Mouse (Mus musculus) layer of hippocampus, adult 9-11 months (tissue): ENCODE results near the gene Psmc3ip.
A peak's percentile ranks its signal among the peaks of the same experiment; 100 is the strongest.
"Not testable (repeated sequence)": the region's sequence is repeated elsewhere in the genome, so short reads cannot be mapped to it uniquely, and the experiment has no call there.

Experiments
- DNase-seq: peaks from one replicate; pipeline ENCODE4 v3.0.0; 2022

Psmc3ip gene

DNA sequence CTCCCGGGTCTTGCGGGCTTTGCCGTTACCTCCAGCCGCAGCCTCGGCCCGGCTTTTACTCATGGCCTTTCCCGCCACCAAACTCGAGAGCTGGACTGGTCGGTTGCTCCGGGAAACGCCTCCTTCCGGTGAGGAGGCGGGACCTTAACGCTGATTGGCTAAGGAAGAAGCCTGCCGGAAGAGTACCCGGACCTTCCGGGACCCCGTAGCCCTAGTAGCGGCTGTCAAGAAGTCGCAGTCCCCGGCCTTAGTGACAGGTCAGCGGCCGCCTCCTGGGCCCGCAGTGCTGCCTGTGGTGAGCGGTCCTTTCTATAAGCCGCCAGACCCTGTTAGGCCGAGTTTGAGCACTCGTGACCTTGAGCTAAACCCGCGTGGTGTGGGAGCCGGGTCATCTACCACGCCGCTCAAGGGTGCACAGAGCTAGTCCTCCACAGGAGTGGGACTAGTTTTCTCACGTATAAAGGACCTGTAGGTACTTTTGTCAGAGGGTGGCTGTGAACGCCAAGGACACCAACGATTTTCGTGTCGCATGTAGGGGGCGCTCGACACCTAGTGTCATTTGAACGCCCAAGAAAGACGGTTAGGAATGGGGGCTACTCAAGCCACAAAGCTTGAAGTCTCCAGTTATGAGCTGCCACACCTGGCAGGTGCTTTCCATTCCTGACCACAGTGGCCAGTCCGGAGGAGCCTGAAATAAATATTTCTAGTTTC is at the start of gene Psmc3ip:
Gene Psmc3ip (minus strand): TSS at position 123 of the 711 bp plus-strand sequence.
- DNase-seq, result peak; percentile 95

GRCm38 (mm10) chr11:101143338-101144225 is 48.3 kb upstream of the Psmc3ip start:
- peak; percentile 53 for DNase-seq

GRCm38 (mm10) chr11:101142215-101142967 is 47.2 kb upstream of the Psmc3ip start:
- DNase-seq, result no peak

DNA sequence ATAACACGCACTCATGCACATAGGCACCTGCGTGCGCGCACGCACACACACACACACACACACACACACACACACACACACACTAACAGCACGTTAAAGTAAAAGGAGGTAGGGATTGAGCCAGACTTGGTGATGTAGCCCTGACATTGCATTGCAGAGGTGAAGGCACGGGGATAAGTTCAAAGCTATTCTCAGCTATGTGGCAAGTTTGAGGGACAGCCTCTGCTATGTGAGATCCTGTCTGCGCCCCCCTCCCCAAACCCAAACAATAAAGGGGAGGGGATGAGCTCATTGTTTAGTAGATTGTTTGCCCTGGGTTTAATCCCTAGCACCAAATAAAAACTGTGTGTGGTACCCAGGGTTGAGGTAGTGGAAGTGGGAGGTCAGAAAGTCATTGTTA is 45.9 kb upstream of the Psmc3ip start:
- no peak for DNase-seq

DNA sequence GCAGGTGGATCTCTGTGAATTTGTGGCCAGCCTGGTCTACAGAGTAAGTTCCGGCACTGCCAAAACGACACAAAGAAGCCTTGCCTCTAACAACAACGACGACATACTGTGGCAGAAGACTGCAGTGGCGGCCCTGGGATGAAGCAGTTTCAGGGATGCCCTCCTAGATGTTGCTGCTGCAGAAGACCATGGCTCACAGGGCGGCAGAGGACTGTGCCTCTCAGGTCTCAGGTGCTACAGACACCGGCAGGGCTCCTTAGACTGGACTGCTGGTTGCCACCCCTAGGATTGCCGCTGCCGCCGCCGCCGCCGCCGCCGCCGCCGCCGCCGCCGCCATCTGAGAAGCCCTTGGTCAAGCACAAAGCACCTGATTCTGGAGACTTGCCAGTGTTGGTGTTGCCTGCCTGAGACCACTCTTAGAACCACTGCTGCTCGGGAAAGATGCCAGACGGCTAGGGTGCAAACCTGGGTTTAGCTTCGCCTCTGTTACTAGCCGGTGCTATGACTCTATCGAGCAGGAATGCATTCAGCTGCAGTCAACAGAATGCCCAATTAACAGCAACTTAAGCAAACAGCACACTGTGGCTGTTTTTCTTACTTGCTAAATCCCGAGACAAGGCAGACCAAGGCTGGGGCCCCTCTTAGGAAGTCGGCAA is 45.1 kb upstream of the Psmc3ip start:
- DNase-seq, result no peak

GRCm38 (mm10) chr11:101138536-101139181 is 43.4 kb upstream of the Psmc3ip start:
- DNase-seq, result no peak

GRCm38 (mm10) chr11:101137000-101137399 is 41.8 kb upstream of the Psmc3ip start:
- DNase-seq, result no peak

- peak; percentile 39 for DNase-seq
These were observed 39.1 kb upstream of the Psmc3ip start for GRCm38 (mm10) chr11:101134217-101134865.

DNA sequence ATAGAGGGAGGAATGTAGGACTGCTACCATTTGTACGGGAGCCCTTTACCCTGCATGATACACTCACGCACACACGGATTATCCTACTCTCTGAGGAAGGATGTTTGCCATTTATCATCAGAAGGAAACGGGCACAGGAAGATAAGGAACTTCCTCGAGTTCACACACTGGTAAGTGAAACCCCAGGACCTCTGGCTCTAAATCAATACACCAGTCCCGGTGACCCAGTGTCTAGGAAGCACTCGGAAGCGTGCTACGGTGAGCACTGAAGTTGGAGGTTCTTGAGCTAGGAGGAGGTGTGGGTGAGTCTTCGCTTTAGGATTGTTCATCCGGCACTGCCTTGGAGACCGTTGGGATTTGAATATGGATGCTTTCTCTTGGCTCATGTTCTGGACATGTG is 37.8 kb upstream of the Psmc3ip start:
- no peak for DNase-seq

GRCm38 (mm10) chr11:101131701-101132100 is 36.5 kb upstream of the Psmc3ip start:
- DNase-seq, result no peak

DNA sequence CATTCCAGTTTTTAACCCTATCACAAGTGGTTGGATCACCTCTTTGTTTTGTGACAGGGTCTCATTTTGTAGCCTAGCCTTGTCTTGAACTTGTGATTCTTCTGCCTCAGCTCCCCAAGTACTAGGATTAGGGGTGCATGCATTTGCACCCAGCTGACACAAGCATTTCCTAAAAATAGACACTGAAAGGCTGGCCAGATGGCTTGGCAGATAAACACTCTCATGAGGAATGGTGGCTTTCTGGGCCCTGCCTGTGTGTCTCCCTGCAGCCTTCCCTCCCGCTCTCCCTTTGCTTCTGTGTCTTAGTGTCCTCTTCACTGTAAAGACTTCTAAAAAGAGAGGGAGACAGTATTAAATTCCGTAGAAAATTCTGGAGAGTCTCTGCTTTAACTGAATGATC is 36.0 kb upstream of the Psmc3ip start:
- peak; percentile 50 for DNase-seq

DNA sequence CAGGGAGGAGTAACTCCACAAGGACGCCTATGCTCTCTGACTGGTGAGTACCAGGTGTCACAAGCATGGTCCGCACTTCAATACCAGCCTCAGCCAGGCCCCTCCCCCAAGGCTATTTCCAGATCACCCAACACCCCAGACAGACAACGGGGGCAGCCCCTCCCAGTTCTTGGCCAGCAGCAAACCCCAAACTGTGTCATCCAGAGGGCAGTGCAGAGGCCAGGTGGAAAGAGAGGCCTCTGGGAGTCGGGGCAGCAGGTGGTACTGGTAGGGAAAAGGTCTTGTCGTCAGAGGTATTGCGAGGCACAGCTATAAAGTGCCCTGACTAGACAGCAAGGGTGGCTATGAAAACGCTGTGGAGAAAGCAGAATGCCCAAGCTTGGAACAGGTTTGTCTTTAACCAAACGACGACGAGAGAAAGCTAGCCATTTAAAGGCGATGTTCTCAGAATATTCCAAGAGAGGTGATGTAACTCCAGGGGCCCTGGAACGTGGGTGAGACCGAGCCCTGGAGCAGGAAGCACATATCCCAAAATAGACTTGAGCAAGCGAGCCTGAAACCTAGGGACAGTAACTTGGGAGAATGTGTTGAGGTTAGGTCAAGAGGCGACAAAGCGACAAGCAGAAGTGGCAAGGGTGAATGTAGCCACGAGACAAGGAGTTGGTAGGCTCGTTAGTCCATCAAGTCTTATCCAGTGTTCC is 35.0 kb upstream of the Psmc3ip start:
- no peak for DNase-seq

- DNase-seq, result no peak
These were observed 33.9 kb upstream of the Psmc3ip start for GRCm38 (mm10) chr11:101128996-101129577.

GRCm38 (mm10) chr11:101127075-101127474 is 31.8 kb upstream of the Psmc3ip start:
- DNase-seq, result no peak

DNA sequence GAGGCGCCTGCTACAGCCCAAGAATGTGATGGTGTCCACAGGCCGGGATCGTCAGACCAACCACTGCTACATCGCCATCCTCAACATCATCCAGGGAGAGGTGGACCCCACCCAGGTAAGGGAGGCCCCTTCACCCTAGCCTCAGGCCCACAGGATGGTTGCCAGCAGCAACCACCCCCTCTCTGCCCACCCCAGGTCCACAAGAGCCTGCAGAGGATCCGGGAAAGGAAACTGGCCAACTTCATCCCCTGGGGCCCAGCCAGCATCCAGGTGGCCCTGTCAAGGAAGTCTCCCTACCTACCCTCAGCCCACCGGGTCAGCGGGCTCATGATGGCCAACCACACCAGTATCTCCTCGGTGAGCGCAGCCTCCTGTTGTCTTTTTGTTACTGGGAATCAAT is 29.8 kb upstream of the Psmc3ip start:
- DNase-seq, result not testable (repeated sequence)

- not testable (repeated sequence) for DNase-seq
These were observed 29.3 kb upstream of the Psmc3ip start for GRCm38 (mm10) chr11:101124494-101124893.

- DNase-seq, result no peak
These were observed 25.4 kb upstream of the Psmc3ip start for GRCm38 (mm10) chr11:101120545-101121188.

DNA sequence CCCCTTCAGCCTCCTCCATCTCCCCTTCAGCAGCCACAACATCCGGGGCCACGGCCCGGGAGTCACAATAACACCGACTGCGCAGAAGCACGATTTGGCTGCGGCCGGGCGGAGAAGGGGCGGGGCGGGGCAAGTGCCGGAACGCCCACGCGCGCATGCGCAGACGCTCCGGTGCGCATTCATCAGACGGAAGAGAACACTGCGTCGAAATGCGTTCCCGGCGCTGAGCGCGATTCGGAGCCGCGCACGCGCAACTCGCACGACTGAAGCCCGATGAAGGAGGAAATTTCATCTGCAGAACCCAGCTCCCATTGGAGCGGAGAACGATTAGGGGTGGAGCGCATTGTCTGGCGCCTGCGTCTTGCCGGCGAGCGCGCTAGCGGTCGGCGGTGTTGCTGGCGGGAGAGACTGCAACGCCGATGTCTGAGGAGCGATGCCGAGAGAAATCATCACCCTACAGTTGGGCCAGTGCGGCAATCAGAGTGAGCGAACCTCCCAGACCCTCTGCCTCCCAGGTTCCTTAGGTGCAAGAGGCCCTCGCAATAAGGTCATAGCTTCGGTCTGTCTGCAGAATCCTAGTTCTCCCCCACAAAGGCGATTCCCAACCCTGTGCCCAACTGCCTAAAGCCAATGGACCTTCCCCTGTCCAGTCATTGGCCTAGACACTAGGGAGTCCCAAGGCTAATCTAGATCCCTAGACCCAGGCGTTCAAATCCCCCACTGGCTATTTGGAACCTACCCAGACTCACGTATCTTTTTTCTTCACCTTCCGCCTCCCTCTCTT is 24.7 kb upstream of the Psmc3ip start, which contains the start of the genes Retreg3 and Tubg1:
Gene Retreg3 (minus strand): TSS at position 133 of the 784 bp plus-strand sequence.
Gene Tubg1 (plus strand): TSS at position 178 of the 784 bp plus-strand sequence.
- DNase-seq, result peak; percentile 99
